Mouse (Mus musculus): Measurements from ENCODE around the gene Grk5. TPM values are rescaled to one million over a fixed set of nuclear protein-coding genes. Genes with fewer than 3 reads are reported as not detected.
A peak's percentile ranks its signal among the peaks of the same experiment; 100 is the strongest.

Gene Grk5
- polyA plus RNA-seq, 1 experiment from 2014 or later, result 2.8 TPM

- H3K36me3 ChIP-seq, result no peaks in the 10 kb centered on the region
Measured at GRCm38 (mm10) chr19:60887637-60888036, 1.9 kb upstream of the Grk5 start.

GRCm38 (mm10) chr19:60889101-60889713 is 342 bp upstream of the Grk5 start:
- Histone ChIP-seq H3K4me2 (peak overlapping the region; percentile 91), H3K9ac (peak overlapping the region; percentile 62; the same call in 1 of the 2 replicates), H3K9me3 (no peaks in the 10 kb centered on the region), H3K36me3 (no peaks in the 10 kb centered on the region), H3K27ac (peak overlapping the region; percentile 97), H3K4me3 (replicated peaks) (peak overlapping the region; percentile 83), H3K27me3 (replicated peaks) (no peaks in the 10 kb centered on the region), H3K4me1 (peaks cover 4% of the 10 kb centered on the region; the same call in 1 of the 2 replicates)
- WGBS, result 5% methylated on average over 17 of the region's 17 CpGs
- ATAC-seq (ENCODE audit: insufficient read depth, low FRiP score, low read depth), result peak; percentile 11; the same call in 1 of the 2 replicates

More at GRCm38 (mm10) chr19:60887637-60888036, 1.9 kb upstream of the Grk5 start:
- WGBS, result 77% methylated on average over 2 of the region's 2 CpGs
- Histone ChIP-seq H3K4me1 (peaks cover 4% of the 10 kb centered on the region; the same call in 1 of the 2 replicates), H3K27ac (no peak overlapping the region), H3K4me2 (no peak overlapping the region), H3K4me3 (replicated peaks) (no peak overlapping the region), H3K27me3 (replicated peaks) (no peaks in the 10 kb centered on the region), H3K9ac (no peak overlapping the region; the same call in 1 of the 2 replicates), H3K9me3 (no peaks in the 10 kb centered on the region)
- no peak for ATAC-seq (ENCODE audit: insufficient read depth, low FRiP score, low read depth)

GRCm38 (mm10) chr19:60890391-60891122 is 1.0 kb downstream of the Grk5 start:
- peak overlapping the region; percentile 83 for H3K4me3 ChIP-seq (replicated peaks)
- peaks cover 8% of the 10 kb centered on the region; the same call in 1 of the 2 replicates for H3K4me1 ChIP-seq
- H3K27me3 ChIP-seq (replicated peaks), result no peaks in the 10 kb centered on the region
- peak overlapping the region; percentile 71 for H3K9ac ChIP-seq
- WGBS, result under 1% methylated on average over 41 of the region's 41 CpGs
- H3K27ac ChIP-seq, result peak overlapping the region; percentile 88
- no peaks in the 10 kb centered on the region for H3K9me3 ChIP-seq
- peak overlapping the region; percentile 91 for H3K4me2 ChIP-seq
- no peaks in the 10 kb centered on the region for H3K36me3 ChIP-seq
- ATAC-seq (ENCODE audit: insufficient read depth, low FRiP score, low read depth), result peak; percentile 16; the same call in 1 of the 2 replicates

- Histone ChIP-seq H3K4me1 (peaks cover 8% of the 10 kb centered on the region; the same call in 1 of the 2 replicates), H3K9ac (no peak overlapping the region), H3K9me3 (no peaks in the 10 kb centered on the region), H3K4me3 (replicated peaks) (peak overlapping the region; percentile 83), H3K27ac (no peak overlapping the region), H3K27me3 (replicated peaks) (no peaks in the 10 kb centered on the region), H3K36me3 (no peaks in the 10 kb centered on the region), H3K4me2 (peak overlapping the region; percentile 91)
- no peak for ATAC-seq (ENCODE audit: insufficient read depth, low FRiP score, low read depth)
- 5% methylated on average over 4 of the region's 5 CpGs for WGBS
Measured at GRCm38 (mm10) chr19:60891123-60891470, 1.5 kb downstream of the Grk5 start.

GRCm38 (mm10) chr19:60891934-60892547 is 2.5 kb downstream of the Grk5 start:
- no peaks in the 10 kb centered on the region for H3K9me3 ChIP-seq
- H3K4me1 ChIP-seq, result peaks cover 8% of the 10 kb centered on the region; the same call in 1 of the 2 replicates
- H3K27me3 ChIP-seq (replicated peaks), result no peaks in the 10 kb centered on the region
- 0 out of 2 replicates have a peak overlapping the region, but pooled peaks have one; percentile 83 for H3K4me3 ChIP-seq (replicated peaks)
- peak overlapping the region; percentile 91 for H3K4me2 ChIP-seq
- WGBS, result 41% methylated on average over 1 of the region's 1 CpGs
- H3K9ac ChIP-seq, result no peak overlapping the region
- ATAC-seq (ENCODE audit: insufficient read depth, low FRiP score, low read depth), result no peak
- no peak overlapping the region for H3K27ac ChIP-seq
- H3K36me3 ChIP-seq, result no peaks in the 10 kb centered on the region

- no peaks in the 10 kb centered on the region for H3K36me3 ChIP-seq
- H3K4me1 ChIP-seq, result 0 out of 2 replicates have a peak, but pooled peaks cover 4% of the 10 kb centered on the region
- H3K27ac ChIP-seq, result no peak overlapping the region
- H3K9ac ChIP-seq, result no peak overlapping the region
- 37% methylated on average over 3 of the region's 3 CpGs for WGBS
- ATAC-seq (ENCODE audit: insufficient read depth, low FRiP score, low read depth), result no peak
- H3K4me3 ChIP-seq (replicated peaks), result no peak overlapping the region
- H3K4me2 ChIP-seq, result no peak overlapping the region
- no peaks in the 10 kb centered on the region for H3K9me3 ChIP-seq
- H3K27me3 ChIP-seq (replicated peaks), result no peaks in the 10 kb centered on the region
Measured at GRCm38 (mm10) chr19:60895251-60895880, 5.8 kb downstream of the Grk5 start.

- H3K4me3 ChIP-seq (replicated peaks), result no peak overlapping the region
- 0 out of 2 replicates have a peak, but pooled peaks cover 6% of the 10 kb centered on the region for H3K9me3 ChIP-seq
- ATAC-seq (ENCODE audit: insufficient read depth, low FRiP score, low read depth), result no peak
- no peak overlapping the region for H3K4me2 ChIP-seq
- no peak overlapping the region for H3K9ac ChIP-seq
- H3K4me1 ChIP-seq, result 0 out of 2 replicates have a peak, but pooled peaks cover 5% of the 10 kb centered on the region
- H3K27ac ChIP-seq, result no peak overlapping the region
- WGBS, result 33% methylated on average over 1 of the region's 1 CpGs
- H3K27me3 ChIP-seq (replicated peaks), result no peaks in the 10 kb centered on the region
- H3K36me3 ChIP-seq, result no peaks in the 10 kb centered on the region
Measured at GRCm38 (mm10) chr19:60903139-60903538, 13.6 kb downstream of the Grk5 start.

- WGBS, result 93% methylated on average over 1 of the region's 1 CpGs
- H3K36me3 ChIP-seq, result no peaks in the 10 kb centered on the region
- 0 out of 2 replicates have a peak, but pooled peaks cover 6% of the 10 kb centered on the region for H3K9me3 ChIP-seq
- no peak overlapping the region for H3K27ac ChIP-seq
- H3K4me3 ChIP-seq (replicated peaks), result no peak overlapping the region
- 0 out of 2 replicates have a peak, but pooled peaks cover 5% of the 10 kb centered on the region for H3K4me1 ChIP-seq
- no peaks in the 10 kb centered on the region for H3K27me3 ChIP-seq (replicated peaks)
- no peak overlapping the region for H3K9ac ChIP-seq
- no peak overlapping the region for H3K4me2 ChIP-seq
- no peak for ATAC-seq (ENCODE audit: insufficient read depth, low FRiP score, low read depth)
Measured at GRCm38 (mm10) chr19:60903971-60904370, 14.4 kb downstream of the Grk5 start.

- H3K4me1 ChIP-seq, result 0 out of 2 replicates have a peak, but pooled peaks cover 5% of the 10 kb centered on the region
- H3K9ac ChIP-seq, result no peak overlapping the region
- no peaks in the 10 kb centered on the region for H3K27me3 ChIP-seq (replicated peaks)
- H3K4me3 ChIP-seq (replicated peaks), result no peak overlapping the region
- WGBS, result 94% methylated on average over 5 of the region's 5 CpGs
- H3K4me2 ChIP-seq, result no peak overlapping the region
- no peak for ATAC-seq (ENCODE audit: insufficient read depth, low FRiP score, low read depth)
- 0 out of 2 replicates have a peak, but pooled peaks cover 6% of the 10 kb centered on the region for H3K9me3 ChIP-seq
- no peaks in the 10 kb centered on the region for H3K36me3 ChIP-seq
- no peak overlapping the region for H3K27ac ChIP-seq
Measured at GRCm38 (mm10) chr19:60905477-60905876, 15.9 kb downstream of the Grk5 start.

- Histone ChIP-seq H3K36me3 (no peaks in the 10 kb centered on the region), H3K9ac (no peak overlapping the region), H3K27me3 (replicated peaks) (no peaks in the 10 kb centered on the region), H3K27ac (no peak overlapping the region), H3K4me1 (no peaks in the 10 kb centered on the region), H3K4me2 (no peak overlapping the region), H3K9me3 (no peaks in the 10 kb centered on the region), H3K4me3 (replicated peaks) (no peak overlapping the region)
- no peak for ATAC-seq (ENCODE audit: insufficient read depth, low FRiP score, low read depth)
Measured at GRCm38 (mm10) chr19:60910304-60910703, 20.8 kb downstream of the Grk5 start.

- Histone ChIP-seq H3K4me3 (replicated peaks) (no peak overlapping the region), H3K4me1 (no peaks in the 10 kb centered on the region), H3K9ac (no peak overlapping the region), H3K9me3 (no peaks in the 10 kb centered on the region), H3K4me2 (no peak overlapping the region), H3K27me3 (replicated peaks) (no peaks in the 10 kb centered on the region), H3K27ac (no peak overlapping the region), H3K36me3 (no peaks in the 10 kb centered on the region)
- no peak for ATAC-seq (ENCODE audit: insufficient read depth, low FRiP score, low read depth)
- 73% methylated on average over 2 of the region's 2 CpGs for WGBS
Measured at GRCm38 (mm10) chr19:60911653-60912052, 22.1 kb downstream of the Grk5 start.

All from stomach, embryonic 15.5 days (tissue).